Mouse (Mus musculus): ENCODE results near the gene Crx.

- TF ChIP-seq CTCF (IDR thresholded peaks at IDR 0.05; ENCODE audit: insufficient read depth, low read length) = no peak
- TF ChIP-seq POLR2A (IDR thresholded peaks at IDR 0.05; ENCODE audit: borderline replicate concordance, extremely low read depth, low read depth, low read length) = no peak
Observed at GRCm38 (mm10) chr7:15864104-15864503, 15.7 kb downstream of the Crx start.

All from lung, adult 2 months (tissue).